Mouse (Mus musculus) liver, embryonic 14 days (tissue): ENCODE data around the gene Slc22a22. TPM values are rescaled to one million over a fixed set of nuclear protein-coding genes. Genes with fewer than 3 reads are reported as not detected.

Experiments
- polyA plus RNA-seq: library from polyadenylated mRNA; depleted of rRNA; stranded (reverse); fragments of >200 nt; gene quantifications from 2 replicates; pipeline ENCODE4 v1.2.3, GENCODE M21; 2012; rRNA removed

Gene Slc22a22
- not detected in 2 replicates for polyA plus RNA-seq

DNA sequence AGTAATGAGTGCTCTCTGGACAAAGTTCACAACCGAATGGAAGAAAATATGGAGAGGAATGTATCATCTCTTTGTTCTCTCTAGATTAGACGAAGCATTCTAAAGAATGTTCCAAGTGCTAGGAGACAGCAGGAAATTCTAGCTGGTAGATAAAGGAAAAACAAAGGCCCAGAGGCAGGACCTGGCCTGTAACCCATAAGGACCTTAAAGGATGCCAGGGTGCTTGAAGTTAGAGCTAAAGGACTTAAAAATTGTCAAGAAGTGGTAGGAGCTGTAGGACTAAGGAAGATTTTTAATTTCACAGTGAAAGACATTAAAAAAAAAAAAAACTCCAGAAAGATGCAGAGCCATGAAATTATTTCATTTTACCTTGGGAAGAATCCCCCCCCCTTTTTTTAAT, at the start of gene Slc22a22:
TSS of gene Slc22a22 (minus strand) at position 101 of the 400 bp plus-strand sequence.

